Mouse (Mus musculus): ENCODE measurements around the gene Irf6. TPM values are rescaled to one million over a fixed set of nuclear protein-coding genes. Genes with fewer than 3 reads are reported as not detected.
A peak's percentile ranks its signal among the peaks of the same experiment; 100 is the strongest.

The Irf6 gene
- polyA plus RNA-seq, 1 experiment from 2014 or later = 33.9 TPM

DNA sequence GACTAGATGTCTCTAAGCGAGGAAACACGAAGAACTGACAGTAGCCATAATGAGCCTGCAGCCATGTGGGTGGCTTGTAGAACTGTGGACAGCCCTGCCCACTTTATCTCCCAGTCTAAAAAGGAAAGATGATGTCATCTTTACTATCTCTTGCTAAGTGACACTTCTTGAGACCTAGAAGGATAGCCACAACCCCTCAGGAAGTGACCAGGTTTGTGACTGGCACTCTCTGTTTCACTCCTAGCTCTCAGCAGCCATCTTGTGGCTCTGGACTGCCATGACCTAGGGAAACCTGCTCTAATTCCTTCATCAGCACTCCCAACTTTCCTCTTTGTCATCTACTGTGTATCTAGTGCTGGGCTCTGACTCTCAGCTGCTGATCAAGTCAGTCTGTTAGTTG is 45.4 kb downstream of the Irf6 start:
- Histone ChIP-seq H3K27me3 (replicated peaks; ENCODE audit: control insufficient read depth, insufficient read depth, low read length) (no peaks in the 10 kb centered on the region), H3K4me3 (ENCODE audit: low read depth, low read length) (no peak overlapping the region), H3K4me1 (ENCODE audit: control insufficient read depth, insufficient read depth, low read length) (no peaks in the 10 kb centered on the region), H3K9ac (ENCODE audit: low read depth, low read length) (no peak overlapping the region), H3K36me3 (ENCODE audit: control insufficient read depth, insufficient read depth, low read length) (no peaks in the 10 kb centered on the region), H3K9me3 (ENCODE audit: control insufficient read depth, low read length) (no peaks in the 10 kb centered on the region), H3K4me2 (ENCODE audit: low read depth, low read length) (no peak overlapping the region), H3K27ac (replicated peaks; ENCODE audit: low read depth, low read length) (no peak overlapping the region)
- ATAC-seq (ENCODE audit: low read depth) (no peak), DNase-seq (ENCODE audit: low spot score) (no peak)
- 100% methylated on average over 2 of the region's 2 CpGs for WGBS

DNA sequence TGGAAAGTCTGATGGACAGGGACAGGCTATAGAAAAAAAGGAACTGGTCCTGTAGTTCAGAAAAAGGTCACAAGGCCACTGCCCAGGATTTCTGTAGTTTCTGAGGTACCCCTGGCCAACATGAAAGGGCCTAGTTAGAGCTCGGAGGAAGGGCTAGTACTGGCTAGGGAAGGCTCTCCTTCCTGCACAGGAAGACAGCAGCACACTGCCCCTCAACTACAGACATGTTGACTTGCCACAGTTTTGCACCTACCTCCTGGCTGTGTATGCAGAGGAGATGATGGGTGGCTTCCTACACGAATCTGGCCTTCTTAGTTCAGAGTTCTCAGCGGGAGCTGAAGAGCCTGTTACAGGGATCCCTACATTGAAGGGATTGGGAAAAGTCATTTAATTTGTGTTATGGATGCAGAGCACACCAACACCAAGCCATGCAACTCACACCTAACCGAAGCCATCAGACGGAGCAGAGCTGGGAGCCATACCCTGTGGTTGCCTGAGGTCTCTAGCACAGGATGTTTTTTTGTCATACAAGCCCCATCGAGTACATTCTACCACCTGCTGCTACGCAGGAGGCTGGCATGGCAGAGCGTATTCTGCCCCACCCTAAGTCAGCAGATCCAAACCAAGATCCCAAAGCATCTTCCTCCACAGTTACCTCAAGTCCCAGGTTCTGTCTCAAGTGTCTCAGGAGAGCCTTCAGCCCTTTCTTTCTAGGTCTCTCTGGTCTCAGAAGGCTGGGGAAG is 47.9 kb downstream of the Irf6 start:
- no peak for DNase-seq (ENCODE audit: low spot score)
- 81% methylated on average over 8 of the region's 8 CpGs for WGBS
- Histone ChIP-seq H3K36me3 (ENCODE audit: control insufficient read depth, insufficient read depth, low read length) (no peaks in the 10 kb centered on the region), H3K9ac (ENCODE audit: low read depth, low read length) (no peak overlapping the region), H3K9me3 (ENCODE audit: control insufficient read depth, low read length) (no peaks in the 10 kb centered on the region), H3K4me3 (ENCODE audit: low read depth, low read length) (no peak overlapping the region), H3K4me1 (ENCODE audit: control insufficient read depth, insufficient read depth, low read length) (no peaks in the 10 kb centered on the region), H3K27me3 (replicated peaks; ENCODE audit: control insufficient read depth, insufficient read depth, low read length) (no peaks in the 10 kb centered on the region), H3K27ac (replicated peaks; ENCODE audit: low read depth, low read length) (no peak overlapping the region), H3K4me2 (ENCODE audit: low read depth, low read length) (no peak overlapping the region)
- ATAC-seq (ENCODE audit: low read depth) = no peak

DNA sequence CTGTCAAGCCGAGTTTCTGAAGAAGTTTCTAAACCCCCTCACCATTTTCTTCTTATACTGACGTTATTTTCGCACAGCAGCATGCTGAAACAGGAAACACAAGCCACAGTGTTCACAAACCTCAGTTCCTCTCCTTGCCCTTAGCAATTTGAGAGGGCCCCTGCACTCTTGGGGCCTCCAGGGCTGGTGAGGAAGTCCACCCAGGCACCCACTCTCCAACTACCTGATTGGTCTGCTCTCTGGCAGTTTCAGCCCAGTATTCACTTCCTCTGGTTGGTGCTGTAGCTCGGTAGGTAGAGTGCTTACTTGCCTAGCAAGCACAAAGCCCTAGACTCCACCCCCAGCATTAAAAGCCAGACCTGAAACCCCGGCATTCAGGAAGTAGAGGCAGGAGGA is 48.5 kb downstream of the Irf6 start, which contains the start of gene Traf3ip3:
Traf3ip3 (minus strand) TSS at position 321 of the 396 bp plus-strand sequence.
- DNase-seq (ENCODE audit: low spot score) = no peak
- H3K9me3 ChIP-seq (ENCODE audit: control insufficient read depth, low read length) = no peaks in the 10 kb centered on the region
- H3K9ac ChIP-seq (ENCODE audit: low read depth, low read length) = no peak within 1 kb of the TSS
- H3K4me2 ChIP-seq (ENCODE audit: low read depth, low read length) = no peak within 1 kb of the TSS
- no peak within 1 kb of the TSS for H3K4me3 ChIP-seq (ENCODE audit: low read depth, low read length)
- 52% methylated on average over 5 of the region's 5 CpGs for WGBS
- H3K27ac ChIP-seq (replicated peaks; ENCODE audit: low read depth, low read length) = no peak within 1 kb of the TSS
- no peaks in the 10 kb centered on the region for H3K4me1 ChIP-seq (ENCODE audit: control insufficient read depth, insufficient read depth, low read length)
- no peaks in the 10 kb centered on the region for H3K36me3 ChIP-seq (ENCODE audit: control insufficient read depth, insufficient read depth, low read length)
- ATAC-seq (ENCODE audit: low read depth) = no peak
- no peaks in the 10 kb centered on the region for H3K27me3 ChIP-seq (replicated peaks; ENCODE audit: control insufficient read depth, insufficient read depth, low read length)

DNA sequence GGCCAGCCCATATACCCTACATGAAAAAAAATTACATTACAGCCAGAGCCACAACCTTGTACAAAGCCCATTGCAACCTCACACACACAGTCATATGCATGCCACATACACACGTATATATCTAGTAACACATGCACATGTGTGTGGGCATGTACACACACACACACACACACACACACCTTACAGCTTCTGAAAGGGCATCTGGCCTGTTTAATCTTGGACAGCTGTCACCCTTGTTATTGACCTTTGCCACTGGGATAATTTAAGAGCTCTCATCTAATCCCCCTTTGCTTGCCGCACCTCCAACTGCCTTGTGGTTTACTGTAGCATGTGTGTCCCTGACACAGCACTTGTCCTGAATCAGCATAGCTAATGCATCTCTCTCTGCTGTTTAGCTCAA is 50.9 kb downstream of the Irf6 start:
- no peaks in the 10 kb centered on the region for H3K4me1 ChIP-seq (ENCODE audit: control insufficient read depth, insufficient read depth, low read length)
- WGBS = 60% methylated on average over 2 of the region's 2 CpGs

DNA sequence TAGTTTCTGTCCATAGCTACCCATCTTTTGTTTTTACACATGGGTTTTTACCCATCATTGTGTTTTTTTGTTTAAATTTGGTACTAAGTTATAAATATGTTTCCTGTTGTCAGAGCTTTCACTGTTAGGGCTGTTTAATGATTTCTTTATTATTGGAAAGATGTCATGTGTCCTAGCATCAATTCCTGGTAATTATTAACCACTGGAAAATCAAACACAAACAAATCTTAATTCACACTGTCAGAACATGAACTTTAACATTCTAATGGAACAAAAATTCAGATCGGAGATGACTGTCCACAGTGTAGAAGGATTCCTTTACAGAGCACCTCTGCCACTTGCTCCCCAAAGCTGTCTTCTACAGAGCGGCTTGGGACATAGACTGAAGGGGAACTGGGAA is 52.5 kb downstream of the Irf6 start:
- DNase-seq (ENCODE audit: low spot score) = no peak
- Histone ChIP-seq H3K36me3 (ENCODE audit: control insufficient read depth, insufficient read depth, low read length) (no peaks in the 10 kb centered on the region), H3K27ac (replicated peaks; ENCODE audit: low read depth, low read length) (no peak overlapping the region), H3K4me1 (ENCODE audit: control insufficient read depth, insufficient read depth, low read length) (no peaks in the 10 kb centered on the region), H3K4me3 (ENCODE audit: low read depth, low read length) (no peak overlapping the region), H3K9me3 (ENCODE audit: control insufficient read depth, low read length) (no peaks in the 10 kb centered on the region), H3K4me2 (ENCODE audit: low read depth, low read length) (no peak overlapping the region), H3K27me3 (replicated peaks; ENCODE audit: control insufficient read depth, insufficient read depth, low read length) (no peaks in the 10 kb centered on the region), H3K9ac (ENCODE audit: low read depth, low read length) (no peak overlapping the region)
- 94% methylated on average over 2 of the region's 2 CpGs for WGBS
- ATAC-seq (ENCODE audit: low read depth) = no peak

More for the DNA sequence above, 50.9 kb downstream of the Irf6 start:
- H3K36me3 ChIP-seq (ENCODE audit: control insufficient read depth, insufficient read depth, low read length) = no peaks in the 10 kb centered on the region
- H3K27me3 ChIP-seq (replicated peaks; ENCODE audit: control insufficient read depth, insufficient read depth, low read length) = no peaks in the 10 kb centered on the region
- H3K4me3 ChIP-seq (ENCODE audit: low read depth, low read length) = no peak overlapping the region
- H3K9ac ChIP-seq (ENCODE audit: low read depth, low read length) = no peak overlapping the region
- H3K4me2 ChIP-seq (ENCODE audit: low read depth, low read length) = no peak overlapping the region
- no peak overlapping the region for H3K27ac ChIP-seq (replicated peaks; ENCODE audit: low read depth, low read length)
- H3K9me3 ChIP-seq (ENCODE audit: control insufficient read depth, low read length) = no peaks in the 10 kb centered on the region
- DNase-seq (ENCODE audit: low spot score) (no peak), ATAC-seq (ENCODE audit: low read depth) (no peak)

DNA sequence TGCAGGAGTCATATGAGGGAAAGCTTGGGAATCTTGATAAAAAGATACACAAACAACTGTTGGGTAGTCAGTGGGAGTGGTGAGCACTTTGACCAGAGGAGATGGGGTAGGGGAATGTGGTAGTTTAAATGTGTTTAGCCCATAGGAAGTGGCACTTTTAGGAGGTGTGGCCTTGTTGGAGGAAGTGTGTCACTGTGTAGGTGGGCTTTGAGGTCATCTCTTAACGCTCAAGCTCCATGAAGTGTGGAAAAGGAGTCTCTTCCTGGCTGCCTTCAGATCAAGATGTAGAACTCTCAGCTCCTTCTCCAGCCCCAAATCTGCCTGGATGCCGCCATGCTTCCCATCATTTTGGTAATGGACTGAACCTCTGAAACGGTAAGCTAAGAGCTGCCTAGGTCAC is 54.6 kb downstream of the Irf6 start, which contains the start of gene Lamb3:
Lamb3 (plus strand) TSS at position 197 of the 400 bp plus-strand sequence.
- Histone ChIP-seq H3K27me3 (replicated peaks; ENCODE audit: control insufficient read depth, insufficient read depth, low read length) (no peaks in the 10 kb centered on the region), H3K4me2 (ENCODE audit: low read depth, low read length) (no peak within 1 kb of the TSS), H3K4me1 (ENCODE audit: control insufficient read depth, insufficient read depth, low read length) (no peaks in the 10 kb centered on the region), H3K9ac (ENCODE audit: low read depth, low read length) (no peak within 1 kb of the TSS), H3K4me3 (ENCODE audit: low read depth, low read length) (no peak within 1 kb of the TSS), H3K9me3 (ENCODE audit: control insufficient read depth, low read length) (no peaks in the 10 kb centered on the region), H3K36me3 (ENCODE audit: control insufficient read depth, insufficient read depth, low read length) (no peaks in the 10 kb centered on the region), H3K27ac (replicated peaks; ENCODE audit: low read depth, low read length) (no peak within 1 kb of the TSS)
- WGBS = 85% methylated on average over 3 of the region's 3 CpGs
- no peak for ATAC-seq (ENCODE audit: low read depth)
- no peak for DNase-seq (ENCODE audit: low spot score)

DNA sequence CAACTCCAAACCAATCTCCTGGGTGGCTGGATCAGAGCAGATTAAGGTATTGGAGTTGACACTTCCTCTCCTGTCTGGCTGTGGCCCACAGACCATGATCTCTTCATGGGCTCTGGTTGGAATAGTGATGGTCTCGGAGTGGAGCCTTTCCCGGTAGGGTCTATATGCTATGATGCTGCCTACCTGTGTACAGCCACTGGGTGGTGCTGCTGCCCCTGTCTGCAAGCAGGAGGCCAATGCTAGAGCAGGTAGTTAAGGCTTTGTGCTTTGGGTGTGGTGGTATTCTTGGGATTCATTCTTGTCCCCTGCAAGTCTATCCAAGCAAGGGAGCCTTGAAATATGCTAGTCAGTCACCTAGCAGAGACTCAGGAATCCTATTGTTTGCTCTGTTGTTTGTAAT is 55.3 kb downstream of the Irf6 start:
- Histone ChIP-seq H3K27ac (replicated peaks; ENCODE audit: low read depth, low read length) (no peak overlapping the region), H3K36me3 (ENCODE audit: control insufficient read depth, insufficient read depth, low read length) (no peaks in the 10 kb centered on the region), H3K9me3 (ENCODE audit: control insufficient read depth, low read length) (no peaks in the 10 kb centered on the region), H3K4me1 (ENCODE audit: control insufficient read depth, insufficient read depth, low read length) (no peaks in the 10 kb centered on the region), H3K4me3 (ENCODE audit: low read depth, low read length) (no peak overlapping the region), H3K9ac (ENCODE audit: low read depth, low read length) (no peak overlapping the region), H3K27me3 (replicated peaks; ENCODE audit: control insufficient read depth, insufficient read depth, low read length) (no peaks in the 10 kb centered on the region), H3K4me2 (ENCODE audit: low read depth, low read length) (no peak overlapping the region)
- 27% methylated on average over 2 of the region's 2 CpGs for WGBS
- DNase-seq (ENCODE audit: low spot score) (peak; percentile 64), ATAC-seq (ENCODE audit: low read depth) (0 out of 2 replicates have a peak, but pooled peaks have one; percentile 55)

DNA sequence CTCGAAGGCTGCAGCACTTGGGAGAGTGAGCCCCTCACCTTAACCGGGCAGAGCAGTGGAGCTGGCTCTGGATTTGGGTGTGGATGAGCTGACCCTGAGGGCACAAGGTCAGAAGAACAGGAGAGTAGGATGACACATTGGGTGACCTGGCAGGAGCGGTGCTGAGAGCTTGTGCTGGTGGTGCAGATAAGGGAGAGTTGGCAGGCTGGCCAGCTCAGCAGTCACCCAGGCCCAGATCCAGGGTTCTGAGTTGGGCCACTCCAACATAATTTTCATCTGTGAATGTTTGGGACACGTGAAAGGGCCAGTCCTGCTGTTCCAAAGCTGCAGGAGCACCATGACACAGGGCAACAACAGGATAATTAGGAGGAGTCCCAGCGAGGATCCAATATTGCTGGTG is 58.5 kb downstream of the Irf6 start:
- Histone ChIP-seq H3K4me3 (ENCODE audit: low read depth, low read length) (no peak overlapping the region), H3K4me1 (ENCODE audit: control insufficient read depth, insufficient read depth, low read length) (no peaks in the 10 kb centered on the region), H3K4me2 (ENCODE audit: low read depth, low read length) (no peak overlapping the region), H3K27ac (replicated peaks; ENCODE audit: low read depth, low read length) (no peak overlapping the region), H3K36me3 (ENCODE audit: control insufficient read depth, insufficient read depth, low read length) (no peaks in the 10 kb centered on the region), H3K9me3 (ENCODE audit: control insufficient read depth, low read length) (no peaks in the 10 kb centered on the region), H3K9ac (ENCODE audit: low read depth, low read length) (no peak overlapping the region), H3K27me3 (replicated peaks; ENCODE audit: control insufficient read depth, insufficient read depth, low read length) (no peaks in the 10 kb centered on the region)
- DNase-seq (ENCODE audit: low spot score) (no peak), ATAC-seq (ENCODE audit: low read depth) (no peak)
- 66% methylated on average over 5 of the region's 5 CpGs for WGBS

DNA sequence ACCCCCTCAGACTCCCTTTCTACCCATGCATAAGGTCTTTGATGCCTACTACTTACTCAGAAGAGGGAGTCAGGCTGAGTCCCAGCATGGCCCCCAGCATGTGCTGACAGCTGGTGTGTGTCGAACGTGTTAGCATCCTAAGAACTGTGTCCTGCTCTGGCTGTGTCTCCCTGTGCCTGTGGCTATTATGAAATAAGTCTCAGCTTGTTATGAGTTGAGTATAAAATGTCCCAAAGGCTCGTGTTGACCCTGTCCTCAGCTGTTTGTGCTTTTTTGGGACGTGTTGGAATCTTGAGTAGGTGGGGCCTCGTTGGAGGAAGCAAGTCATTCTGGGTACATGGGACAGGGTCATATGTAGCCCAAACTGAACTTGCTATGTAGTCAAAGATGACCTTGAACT is 61.1 kb downstream of the Irf6 start:
- no peaks in the 10 kb centered on the region for H3K27me3 ChIP-seq (replicated peaks; ENCODE audit: control insufficient read depth, insufficient read depth, low read length)
- WGBS = 58% methylated on average over 5 of the region's 5 CpGs
- no peaks in the 10 kb centered on the region for H3K36me3 ChIP-seq (ENCODE audit: control insufficient read depth, insufficient read depth, low read length)
- no peak for ATAC-seq (ENCODE audit: low read depth)
- H3K9ac ChIP-seq (ENCODE audit: low read depth, low read length) = no peak overlapping the region
- H3K9me3 ChIP-seq (ENCODE audit: control insufficient read depth, low read length) = 0 out of 2 replicates have a peak, but pooled peaks cover 3% of the 10 kb centered on the region
- H3K4me1 ChIP-seq (ENCODE audit: control insufficient read depth, insufficient read depth, low read length) = no peaks in the 10 kb centered on the region
- DNase-seq (ENCODE audit: low spot score) = no peak
- no peak overlapping the region for H3K4me3 ChIP-seq (ENCODE audit: low read depth, low read length)
- no peak overlapping the region for H3K4me2 ChIP-seq (ENCODE audit: low read depth, low read length)
- no peak overlapping the region for H3K27ac ChIP-seq (replicated peaks; ENCODE audit: low read depth, low read length)

Measured in embryonic facial prominence, embryonic 14.5 days (tissue).